Mouse (Mus musculus): ENCODE measurements around the gene Strip1. TPM values are rescaled to one million over a fixed set of nuclear protein-coding genes. Genes with fewer than 3 reads are reported as not detected.

Gene Strip1
- polyA plus RNA-seq, 1 experiment from 2014 or later: 63.4 TPM

- no peak overlapping the region for H3K27ac ChIP-seq (ENCODE audit: low read depth)
- no peak for TF ChIP-seq CTCF (IDR thresholded peaks at IDR 0.05; ENCODE audit: low read depth)
- ATAC-seq (ENCODE audit: insufficient read depth) (no peak), DNase-seq (no peak)
- H3K27me3 ChIP-seq (ENCODE audit: insufficient read depth, low read length): no peaks in the 10 kb centered on the region
- H3K9ac ChIP-seq: no peak overlapping the region
- H3K4me3 ChIP-seq (ENCODE audit: low read depth, low read length): no peak overlapping the region
- H3K4me2 ChIP-seq: no peak overlapping the region
- no peaks in the 10 kb centered on the region for H3K9me3 ChIP-seq (ENCODE audit: low read depth, low read length)
- peaks cover 96% of the 10 kb centered on the region for H3K36me3 ChIP-seq (ENCODE audit: insufficient read depth)
- H3K4me1 ChIP-seq (ENCODE audit: insufficient read depth): no peaks in the 10 kb centered on the region
- WGBS: 85% methylated on average over 6 of the region's 6 CpGs
Observed at GRCm38 (mm10) chr3:107619911-107620310, 11.6 kb downstream of the Strip1 start.

GRCm38 (mm10) chr3:107617800-107618199 lies 13.7 kb downstream of the Strip1 start:
- no peak for TF ChIP-seq CTCF (IDR thresholded peaks at IDR 0.05; ENCODE audit: low read depth)
- H3K9me3 ChIP-seq (ENCODE audit: low read depth, low read length): no peaks in the 10 kb centered on the region
- ATAC-seq (ENCODE audit: insufficient read depth) (no peak), DNase-seq (no peak)
- H3K4me1 ChIP-seq (ENCODE audit: insufficient read depth): no peaks in the 10 kb centered on the region
- H3K9ac ChIP-seq: no peak overlapping the region
- H3K4me2 ChIP-seq: no peak overlapping the region
- WGBS: 96% methylated on average over 3 of the region's 3 CpGs
- H3K27me3 ChIP-seq (ENCODE audit: insufficient read depth, low read length): no peaks in the 10 kb centered on the region
- H3K36me3 ChIP-seq (ENCODE audit: insufficient read depth): peaks cover 97% of the 10 kb centered on the region
- no peak overlapping the region for H3K4me3 ChIP-seq (ENCODE audit: low read depth, low read length)
- no peak overlapping the region for H3K27ac ChIP-seq (ENCODE audit: low read depth)

DNA sequence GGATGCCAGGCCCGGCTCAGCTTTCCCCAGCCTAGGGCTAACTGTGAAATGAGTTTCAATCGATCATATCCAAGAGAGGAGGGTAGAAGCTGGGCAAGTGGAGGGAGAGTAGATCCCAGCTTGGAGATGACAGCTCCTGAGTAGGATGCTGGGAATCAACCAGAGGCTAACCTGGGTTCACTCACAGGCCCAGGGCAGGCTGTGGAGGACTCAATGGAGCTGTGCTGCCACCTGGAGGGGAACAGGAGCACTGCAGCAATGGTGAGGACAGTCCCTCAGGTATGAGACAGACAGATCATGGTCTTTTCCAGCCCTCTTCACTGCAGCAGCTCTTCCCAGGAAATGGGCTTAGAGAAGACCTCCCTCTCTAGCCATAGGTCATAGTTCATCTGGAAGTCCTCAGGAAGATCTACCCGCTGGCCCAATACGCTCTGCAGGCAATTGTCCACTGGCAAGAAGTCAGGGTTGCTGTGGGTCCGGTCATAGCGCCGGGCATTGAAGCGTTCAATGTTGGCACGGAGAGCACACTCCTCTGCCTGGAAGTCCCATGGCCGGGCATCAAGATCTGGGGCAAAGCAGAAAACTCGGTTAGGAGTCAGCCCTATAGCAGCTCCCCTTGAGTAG lies 18.5 kb downstream of the Strip1 start:
- Histone ChIP-seq H3K27ac (ENCODE audit: low read depth) (no peak overlapping the region), H3K27me3 (ENCODE audit: insufficient read depth, low read length) (no peaks in the 10 kb centered on the region), H3K36me3 (ENCODE audit: insufficient read depth) (peaks cover 74% of the 10 kb centered on the region), H3K4me1 (ENCODE audit: insufficient read depth) (no peaks in the 10 kb centered on the region), H3K4me2 (no peak overlapping the region), H3K9me3 (ENCODE audit: low read depth, low read length) (no peaks in the 10 kb centered on the region), H3K4me3 (ENCODE audit: low read depth, low read length) (no peak overlapping the region), H3K9ac (no peak overlapping the region)
- ATAC-seq (ENCODE audit: insufficient read depth): peak; percentile 59
- peak; percentile 91 for TF ChIP-seq CTCF (IDR thresholded peaks at IDR 0.05; ENCODE audit: low read depth)
- DNase-seq: peak; percentile 81
- WGBS: 90% methylated on average over 11 of the region's 11 CpGs

- Histone ChIP-seq H3K4me1 (ENCODE audit: insufficient read depth) (no peaks in the 10 kb centered on the region), H3K27ac (ENCODE audit: low read depth) (no peak overlapping the region), H3K9ac (no peak overlapping the region), H3K36me3 (ENCODE audit: insufficient read depth) (peaks cover 58% of the 10 kb centered on the region), H3K4me3 (ENCODE audit: low read depth, low read length) (no peak overlapping the region), H3K9me3 (ENCODE audit: low read depth, low read length) (no peaks in the 10 kb centered on the region), H3K4me2 (no peak overlapping the region), H3K27me3 (ENCODE audit: insufficient read depth, low read length) (no peaks in the 10 kb centered on the region)
- no peak for TF ChIP-seq CTCF (IDR thresholded peaks at IDR 0.05; ENCODE audit: low read depth)
- DNase-seq (no peak), ATAC-seq (ENCODE audit: insufficient read depth) (no peak)
- 72% methylated on average over 4 of the region's 4 CpGs for WGBS
Observed at GRCm38 (mm10) chr3:107611394-107611793, 20.1 kb downstream of the Strip1 start.

- ATAC-seq (ENCODE audit: insufficient read depth) (no peak), DNase-seq (no peak)
- Histone ChIP-seq H3K4me2 (no peak overlapping the region), H3K4me1 (ENCODE audit: insufficient read depth) (no peaks in the 10 kb centered on the region), H3K9me3 (ENCODE audit: low read depth, low read length) (no peaks in the 10 kb centered on the region), H3K27me3 (ENCODE audit: insufficient read depth, low read length) (no peaks in the 10 kb centered on the region), H3K9ac (no peak overlapping the region), H3K4me3 (ENCODE audit: low read depth, low read length) (no peak overlapping the region), H3K27ac (ENCODE audit: low read depth) (no peak overlapping the region), H3K36me3 (ENCODE audit: insufficient read depth) (peaks cover 38% of the 10 kb centered on the region)
- 66% methylated on average over 3 of the region's 3 CpGs for WGBS
- TF ChIP-seq CTCF (IDR thresholded peaks at IDR 0.05; ENCODE audit: low read depth): no peak
Observed at GRCm38 (mm10) chr3:107609376-107609775, 22.1 kb downstream of the Strip1 start.

DNA sequence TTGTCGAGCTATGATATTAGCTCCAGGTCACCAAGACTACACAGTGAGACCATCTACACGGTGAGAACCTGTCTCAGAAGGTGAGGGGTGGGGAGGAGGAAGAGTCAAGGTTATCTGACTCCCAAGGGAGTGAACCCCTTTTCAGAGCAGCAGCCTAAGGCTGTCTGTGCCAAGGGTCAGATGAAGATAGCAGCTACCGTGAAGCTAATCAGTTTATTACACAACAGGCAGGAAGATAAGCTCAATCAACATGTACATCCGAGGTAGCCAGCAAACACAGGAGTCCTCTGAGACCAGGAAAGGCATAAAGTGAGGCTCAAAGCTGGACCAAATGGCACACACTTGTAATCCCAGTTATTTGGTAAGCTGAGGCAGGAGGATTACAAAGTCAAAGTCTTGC lies 22.7 kb downstream of the Strip1 start:
- Histone ChIP-seq H3K4me3 (ENCODE audit: low read depth, low read length) (no peak overlapping the region), H3K9ac (no peak overlapping the region), H3K27ac (ENCODE audit: low read depth) (no peak overlapping the region), H3K27me3 (ENCODE audit: insufficient read depth, low read length) (no peaks in the 10 kb centered on the region), H3K9me3 (ENCODE audit: low read depth, low read length) (no peaks in the 10 kb centered on the region), H3K4me2 (no peak overlapping the region), H3K36me3 (ENCODE audit: insufficient read depth) (peaks cover 32% of the 10 kb centered on the region), H3K4me1 (ENCODE audit: insufficient read depth) (no peaks in the 10 kb centered on the region)
- DNase-seq (no peak), ATAC-seq (ENCODE audit: insufficient read depth) (no peak)
- 44% methylated on average over 4 of the region's 4 CpGs for WGBS
- TF ChIP-seq CTCF (IDR thresholded peaks at IDR 0.05; ENCODE audit: low read depth): no peak

GRCm38 (mm10) chr3:107607221-107607620 lies 24.3 kb downstream of the Strip1 start:
- Histone ChIP-seq H3K27me3 (ENCODE audit: insufficient read depth, low read length) (peaks cover 4% of the 10 kb centered on the region; the same call in 1 of the 2 replicates), H3K27ac (ENCODE audit: low read depth) (no peak overlapping the region), H3K9ac (no peak overlapping the region), H3K4me1 (ENCODE audit: insufficient read depth) (no peaks in the 10 kb centered on the region), H3K9me3 (ENCODE audit: low read depth, low read length) (no peaks in the 10 kb centered on the region), H3K36me3 (ENCODE audit: insufficient read depth) (peaks cover 18% of the 10 kb centered on the region), H3K4me2 (no peak overlapping the region), H3K4me3 (ENCODE audit: low read depth, low read length) (no peak overlapping the region)
- DNase-seq: no peak
- TF ChIP-seq CTCF (IDR thresholded peaks at IDR 0.05; ENCODE audit: low read depth): no peak
- no peak for ATAC-seq (ENCODE audit: insufficient read depth)
- WGBS: 69% methylated on average over 8 of the region's 8 CpGs
